Mouse (Mus musculus): ENCODE results near the gene Agrp. TPM values are rescaled to one million over a fixed set of nuclear protein-coding genes. Genes with fewer than 3 reads are reported as not detected.
"Not testable (repeated sequence)": the region's sequence is repeated elsewhere in the genome, so short reads cannot be mapped to it uniquely, and the experiment has no call there.

Gene Agrp
- polyA plus RNA-seq, 1 experiment from 2014 or later: 1.1 TPM

- peak; percentile 74 for ATAC-seq (ENCODE audit: insufficient read depth, low FRiP score, low read depth)
- Histone ChIP-seq H3K27ac (peak overlapping the region; percentile 87), H3K9ac (no peak overlapping the region), H3K4me3 (replicated peaks) (peak overlapping the region; percentile 8), H3K4me1 (peaks cover 15% of the 10 kb centered on the region), H3K9me3 (no peaks in the 10 kb centered on the region), H3K27me3 (replicated peaks) (no peaks in the 10 kb centered on the region), H3K4me2 (peak overlapping the region; percentile 43), H3K36me3 (no peaks in the 10 kb centered on the region)
- WGBS: 8% methylated on average over 15 of the region's 15 CpGs
These were observed 43.3 kb downstream of the Agrp start for GRCm38 (mm10) chr8:105593859-105594258.

- H3K4me2 ChIP-seq: no peak overlapping the region
- H3K27ac ChIP-seq: no peak overlapping the region
- H3K9me3 ChIP-seq: no peaks in the 10 kb centered on the region
- H3K4me1 ChIP-seq: peaks cover 15% of the 10 kb centered on the region
- no peak overlapping the region for H3K9ac ChIP-seq
- ATAC-seq (ENCODE audit: insufficient read depth, low FRiP score, low read depth): no peak
- H3K36me3 ChIP-seq: no peaks in the 10 kb centered on the region
- no peaks in the 10 kb centered on the region for H3K27me3 ChIP-seq (replicated peaks)
- no peak overlapping the region for H3K4me3 ChIP-seq (replicated peaks)
- 62% methylated on average over 2 of the region's 2 CpGs for WGBS
These were observed 44.8 kb downstream of the Agrp start for GRCm38 (mm10) chr8:105592431-105592830.

GRCm38 (mm10) chr8:105579719-105580118 is 57.5 kb downstream of the Agrp start:
- no peaks in the 10 kb centered on the region for H3K27me3 ChIP-seq (replicated peaks)
- no peak overlapping the region for H3K4me2 ChIP-seq
- H3K4me1 ChIP-seq: no peaks in the 10 kb centered on the region
- WGBS: 53% methylated on average over 3 of the region's 3 CpGs
- H3K4me3 ChIP-seq (replicated peaks): no peak overlapping the region
- no peak overlapping the region for H3K27ac ChIP-seq
- no peaks in the 10 kb centered on the region for H3K36me3 ChIP-seq
- no peaks in the 10 kb centered on the region for H3K9me3 ChIP-seq
- no peak for ATAC-seq (ENCODE audit: insufficient read depth, low FRiP score, low read depth)
- no peak overlapping the region for H3K9ac ChIP-seq

- no peaks in the 10 kb centered on the region for H3K9me3 ChIP-seq
- 46% methylated on average over 3 of the region's 3 CpGs for WGBS
These were observed 61.7 kb downstream of the Agrp start for GRCm38 (mm10) chr8:105575538-105575937.

GRCm38 (mm10) chr8:105574741-105575140 is 62.5 kb downstream of the Agrp start:
- no peak overlapping the region for H3K4me2 ChIP-seq
- no peak overlapping the region for H3K4me3 ChIP-seq (replicated peaks)
- no peak overlapping the region for H3K27ac ChIP-seq
- H3K27me3 ChIP-seq (replicated peaks): no peaks in the 10 kb centered on the region
- WGBS: 41% methylated on average over 6 of the region's 6 CpGs
- no peaks in the 10 kb centered on the region for H3K4me1 ChIP-seq
- ATAC-seq (ENCODE audit: insufficient read depth, low FRiP score, low read depth): no peak
- H3K9ac ChIP-seq: no peak overlapping the region
- H3K36me3 ChIP-seq: no peaks in the 10 kb centered on the region
- no peaks in the 10 kb centered on the region for H3K9me3 ChIP-seq

More at GRCm38 (mm10) chr8:105575538-105575937, 61.7 kb downstream of the Agrp start:
- H3K36me3 ChIP-seq: no peaks in the 10 kb centered on the region
- H3K4me2 ChIP-seq: no peak overlapping the region
- no peaks in the 10 kb centered on the region for H3K27me3 ChIP-seq (replicated peaks)
- H3K4me3 ChIP-seq (replicated peaks): no peak overlapping the region
- no peak overlapping the region for H3K9ac ChIP-seq
- no peaks in the 10 kb centered on the region for H3K4me1 ChIP-seq
- no peak for ATAC-seq (ENCODE audit: insufficient read depth, low FRiP score, low read depth)
- H3K27ac ChIP-seq: no peak overlapping the region

DNA sequence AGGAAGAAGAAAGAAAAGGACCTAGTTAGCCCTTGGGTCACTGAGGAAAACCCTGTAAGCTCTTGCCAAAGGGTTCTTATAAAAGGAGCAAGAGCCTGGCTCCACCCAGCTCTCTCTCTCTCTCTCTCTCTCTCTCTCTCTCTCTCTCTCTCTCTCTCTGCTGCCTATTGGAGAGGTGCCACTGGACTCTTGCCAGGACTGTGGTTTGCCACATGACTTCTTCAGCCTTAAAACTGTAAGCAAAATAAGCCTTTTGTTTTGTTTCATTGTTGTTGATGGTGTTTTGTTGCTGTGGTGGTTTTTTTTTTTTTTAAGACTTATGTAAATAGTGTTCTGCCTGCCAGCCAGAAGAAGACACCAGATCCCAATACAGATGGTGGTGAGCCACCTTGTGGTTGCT is 63.8 kb downstream of the Agrp start:
- Histone ChIP-seq H3K36me3 (no peaks in the 10 kb centered on the region), H3K4me1 (no peaks in the 10 kb centered on the region), H3K27ac (no peak overlapping the region), H3K4me2 (no peak overlapping the region), H3K27me3 (replicated peaks) (no peaks in the 10 kb centered on the region), H3K9ac (no peak overlapping the region), H3K9me3 (no peaks in the 10 kb centered on the region), H3K4me3 (replicated peaks) (no peak overlapping the region)
- ATAC-seq (ENCODE audit: insufficient read depth, low FRiP score, low read depth): no peak

DNA sequence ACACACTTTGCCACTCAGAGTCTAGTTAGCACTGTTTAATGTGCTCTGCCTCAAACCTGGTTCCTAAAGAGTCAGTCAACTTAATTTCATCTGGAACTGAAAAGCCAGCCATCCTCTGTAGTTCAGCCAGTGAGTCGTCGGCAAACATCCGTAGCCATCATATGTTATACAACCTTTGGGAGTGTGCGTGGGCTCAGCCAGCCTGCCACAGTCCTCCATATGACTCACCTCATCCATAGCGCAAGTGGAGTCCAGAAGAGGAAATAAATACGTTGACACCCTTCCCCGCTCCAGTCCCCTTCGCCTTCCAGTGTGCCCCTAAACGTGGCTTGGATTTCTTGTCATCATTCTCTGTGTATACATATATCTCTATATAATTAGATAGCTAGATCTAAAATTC is 65.4 kb downstream of the Agrp start:
- H3K9ac ChIP-seq: no peak overlapping the region
- H3K27ac ChIP-seq: no peak overlapping the region
- H3K4me1 ChIP-seq: peaks cover 5% of the 10 kb centered on the region
- WGBS: 83% methylated on average over 9 of the region's 9 CpGs
- H3K9me3 ChIP-seq: no peaks in the 10 kb centered on the region
- H3K4me2 ChIP-seq: no peak overlapping the region
- no peaks in the 10 kb centered on the region for H3K36me3 ChIP-seq
- no peak overlapping the region for H3K4me3 ChIP-seq (replicated peaks)
- H3K27me3 ChIP-seq (replicated peaks): no peaks in the 10 kb centered on the region
- ATAC-seq (ENCODE audit: insufficient read depth, low FRiP score, low read depth): no peak

DNA sequence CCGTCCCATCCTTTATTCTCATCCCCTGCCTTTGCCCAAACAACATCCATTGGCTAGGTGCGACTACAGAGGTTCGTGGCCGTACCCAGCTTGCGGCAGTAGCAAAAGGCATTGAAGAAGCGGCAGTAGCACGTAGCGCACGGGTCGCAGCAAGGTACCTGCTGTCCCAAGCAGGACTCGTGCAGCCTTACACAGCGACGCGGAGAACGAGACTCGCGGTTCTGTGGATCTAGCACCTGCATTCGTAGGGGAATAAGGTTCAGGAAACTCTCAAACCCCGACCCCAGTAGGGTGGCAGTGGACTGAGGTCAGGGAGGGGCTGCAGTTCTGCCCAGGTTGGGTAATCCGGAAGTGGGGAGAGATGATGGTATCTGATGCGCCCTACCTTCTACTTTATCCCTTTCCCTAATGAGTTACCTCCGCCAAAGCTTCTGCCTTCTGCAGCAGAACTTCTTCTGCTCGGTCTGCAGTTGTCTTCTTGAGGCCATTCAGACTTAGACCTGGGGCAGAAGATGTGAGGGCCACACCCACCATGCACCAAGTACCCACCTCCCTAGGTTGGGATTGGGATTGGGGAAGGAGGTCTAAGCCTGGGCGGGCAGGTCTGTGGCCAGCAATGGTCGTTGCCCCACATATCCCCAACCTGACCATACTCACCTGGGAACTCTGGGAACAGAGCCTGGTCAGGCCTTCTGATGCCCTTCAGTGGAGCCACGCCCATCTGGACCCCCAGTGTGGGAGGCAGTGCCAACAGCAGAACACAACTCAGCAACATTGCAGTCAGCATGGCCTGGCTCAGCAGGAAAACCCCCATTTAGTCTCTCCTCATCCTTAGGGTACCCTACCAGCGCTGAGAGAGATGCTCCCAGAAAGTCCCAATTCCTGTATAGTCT is 70.2 kb downstream of the Agrp start:
- 22% methylated on average over 27 of the region's 27 CpGs for WGBS
- H3K4me1 ChIP-seq: peaks cover 24% of the 10 kb centered on the region

GRCm38 (mm10) chr8:105565952-105566702 is 71.1 kb downstream of the Agrp start, which contains the start of gene Atp6v0d1:
Gene Atp6v0d1 (minus strand): TSS chr8:105566047.
- peak; percentile 99 for ATAC-seq (ENCODE audit: insufficient read depth, low FRiP score, low read depth)
- WGBS: 3% methylated on average over 53 of the region's 53 CpGs
- Histone ChIP-seq H3K4me2 (peak within 1 kb of the TSS; percentile 89), H3K9ac (peak within 1 kb of the TSS; percentile 80), H3K27ac (peak within 1 kb of the TSS; percentile 70), H3K9me3 (no peaks in the 10 kb centered on the region), H3K27me3 (replicated peaks) (no peaks in the 10 kb centered on the region), H3K4me3 (replicated peaks) (peak within 1 kb of the TSS; percentile 85), H3K4me1 (peaks cover 24% of the 10 kb centered on the region), H3K36me3 (no peaks in the 10 kb centered on the region)

More for the DNA sequence above, 70.2 kb downstream of the Agrp start:
- peak; percentile 7; the same call in 1 of the 2 replicates for ATAC-seq (ENCODE audit: insufficient read depth, low FRiP score, low read depth)
- Histone ChIP-seq H3K9me3 (no peaks in the 10 kb centered on the region), H3K36me3 (no peaks in the 10 kb centered on the region), H3K27ac (no peak overlapping the region), H3K27me3 (replicated peaks) (no peaks in the 10 kb centered on the region), H3K9ac (peak overlapping the region; percentile 23; the same call in 1 of the 2 replicates), H3K4me2 (peak overlapping the region; percentile 89), H3K4me3 (replicated peaks) (peak overlapping the region; percentile 85)

GRCm38 (mm10) chr8:105565401-105565881 is 71.8 kb downstream of the Agrp start:
- H3K27ac ChIP-seq: peak overlapping the region; percentile 70
- H3K4me1 ChIP-seq: peaks cover 24% of the 10 kb centered on the region
- H3K4me3 ChIP-seq (replicated peaks): peak overlapping the region; percentile 85
- H3K9me3 ChIP-seq: no peaks in the 10 kb centered on the region
- H3K36me3 ChIP-seq: no peaks in the 10 kb centered on the region
- ATAC-seq (ENCODE audit: insufficient read depth, low FRiP score, low read depth): peak; percentile 61
- peak overlapping the region; percentile 89 for H3K4me2 ChIP-seq
- no peaks in the 10 kb centered on the region for H3K27me3 ChIP-seq (replicated peaks)
- WGBS: under 1% methylated on average over 31 of the region's 31 CpGs
- peak overlapping the region; percentile 80 for H3K9ac ChIP-seq

- not testable (repeated sequence) for H3K36me3 ChIP-seq; H3K27ac ChIP-seq; H3K27me3 ChIP-seq (replicated peaks); H3K9me3 ChIP-seq; ATAC-seq (ENCODE audit: insufficient read depth, low FRiP score, low read depth)
- Histone ChIP-seq H3K4me3 (replicated peaks) (peak overlapping the region; percentile 85), H3K4me2 (peak overlapping the region; percentile 89), H3K9ac (peak overlapping the region; percentile 80; the same call in 1 of the 2 replicates), H3K4me1 (peaks cover 24% of the 10 kb centered on the region)
- WGBS: 73% methylated on average over 9 of the region's 9 CpGs
These were observed 72.5 kb downstream of the Agrp start for GRCm38 (mm10) chr8:105564573-105565229.

Measured in stomach, embryonic 15.5 days (tissue).